Mouse (Mus musculus) G1E (cell line): Measurements from ENCODE around the gene Medag. TPM values are rescaled to one million over a fixed set of nuclear protein-coding genes. Genes with fewer than 3 reads are reported as not detected.

Experiments
- ATAC-seq: 2 replicates; pipeline ENCODE4 v1.8.0; 2016; ENCODE audit warnings: mild to moderate bottlenecking; ENCODE audit not compliant: insufficient number of reproducible peaks, poor library complexity, low FRiP score, severe bottlenecking; ENCODE audit errors: extremely low read depth
- DNase-seq: peaks from one replicate; pipeline ENCODE4 v3.0.0; 2012; ENCODE audit warnings: low spot score
- H3K27me3 ChIP-seq: 2 replicates; pipeline ENCODE4 v1.6.1; 2012; ENCODE audit warnings: mild to moderate bottlenecking, low read length, inconsistent platforms; ENCODE audit not compliant: insufficient read depth
- H3K36me3 ChIP-seq: replicated peaks from 2 replicates; pipeline ENCODE3; 2012; ENCODE audit warnings: mild to moderate bottlenecking, inconsistent platforms
- H3K4me1 ChIP-seq: 2 replicates; pipeline ENCODE4 v1.6.1; 2012; ENCODE audit warnings: low read depth, low read length, inconsistent platforms, mixed read lengths; ENCODE audit not compliant: insufficient read depth
- H3K4me3 ChIP-seq: 2 replicates; pipeline ENCODE4 v1.5.1; 2012; ENCODE audit warnings: low read depth, mild to moderate bottlenecking, inconsistent platforms, low read length, moderate library complexity, mixed read lengths
- H3K9me3 ChIP-seq: replicated peaks from 2 replicates; pipeline ENCODE4 v1.6.1; 2012; ENCODE audit warnings: inconsistent platforms
- CTCF ChIP-seq: IDR thresholded peaks from 2 replicates; pipeline ENCODE4 v1.5.1; 2012; ENCODE audit warnings: low read depth, low read length, inconsistent platforms, mixed read lengths
- GATA1 ChIP-seq: IDR thresholded peaks from 2 replicates; pipeline ENCODE4 v1.6.1; 2012; ENCODE audit warnings: borderline replicate concordance, low read length, inconsistent platforms, mixed read lengths
- GATA2 ChIP-seq: IDR thresholded peaks from 2 replicates; pipeline ENCODE4 v1.6.1; 2012; ENCODE audit warnings: low read depth, low read length, inconsistent platforms, borderline replicate concordance
- POLR2AphosphoS5 ChIP-seq: IDR thresholded peaks from 2 replicates; pipeline ENCODE4 v1.6.1; 2012; ENCODE audit warnings: low read depth, low read length, inconsistent platforms; ENCODE audit not compliant: insufficient replicate concordance
- TAL1 ChIP-seq: conservative IDR thresholded peaks from 2 replicates; pipeline ENCODE4 v1.6.1; 2012; ENCODE audit warnings: low read depth, low read length, inconsistent platforms, mixed read lengths
- polyA plus RNA-seq: library from polyadenylated mRNA; stranded (reverse); fragments of >175 nt; gene quantifications from 2 replicates; pipeline ENCODE4 v1.2.3, GENCODE M21; 2012
- total RNA-seq, 2 experiments: library from RNA; stranded (forward) in 1 of 2; stranded (reverse) in 1 of 2; fragments of 200-1000 nt in 1 of 2; fragments of >200 nt in 1 of 2; fragmentation: Nextera tagmentation in 1 of 2; gene quantifications; 2 replicates each; pipeline ENCODE4 v1.2.3; 2014 to 2017

The Medag gene
- total and polyA plus RNA-seq, 3 experiments: 0.11 TPM; not detected in 2

DNA sequence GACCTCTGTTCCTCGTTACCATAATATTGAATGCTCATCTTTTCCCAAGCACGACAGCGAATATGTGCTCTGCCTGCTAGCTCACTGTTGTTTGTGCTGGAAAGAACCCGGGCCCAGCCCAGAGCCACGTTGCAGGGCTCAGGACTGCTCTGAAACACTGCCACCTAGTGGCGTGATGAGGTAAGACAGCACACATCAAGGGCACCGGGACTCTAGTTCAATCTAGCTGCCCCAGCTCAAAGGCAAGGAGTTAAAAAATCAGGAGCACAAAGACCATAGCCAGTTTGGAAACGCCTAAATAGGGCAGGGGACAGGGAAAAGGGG is 35.7 kb upstream of the Medag start:
- no peaks in the 10 kb centered on the region for H3K27me3 ChIP-seq
- no peak overlapping the region for H3K4me3 ChIP-seq
- TF ChIP-seq GATA2 (no peak), TAL1 (no peak), GATA1 (no peak), CTCF (peak; percentile 63)
- peak; percentile 23; the same call in 1 of the 2 replicates for ATAC-seq
- H3K36me3 ChIP-seq: no peaks in the 10 kb centered on the region
- H3K4me1 ChIP-seq: no peaks in the 10 kb centered on the region
- DNase-seq: peak; percentile 15
- H3K9me3 ChIP-seq: peaks cover 29% of the 10 kb centered on the region

DNA sequence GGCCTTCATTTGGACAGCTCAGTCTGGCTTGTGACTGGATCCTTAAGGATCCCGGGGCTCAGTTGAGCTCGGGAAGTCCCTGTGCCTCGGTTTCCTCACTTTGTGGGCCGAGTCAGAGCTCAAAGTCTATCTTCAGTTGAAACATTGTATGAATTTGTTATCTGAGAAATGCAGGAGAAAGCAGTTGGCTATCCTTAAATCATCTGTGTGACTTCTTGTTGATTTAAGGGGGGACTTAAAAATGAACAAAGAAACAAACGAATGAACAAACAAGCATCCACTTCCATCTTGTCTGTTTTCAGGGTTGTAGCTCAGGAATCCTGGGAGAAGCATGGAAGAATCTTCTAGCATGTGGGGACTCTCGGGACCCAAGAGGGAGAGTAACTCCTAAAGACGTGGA is 35.2 kb upstream of the Medag start:
- Histone ChIP-seq H3K27me3 (no peaks in the 10 kb centered on the region), H3K4me1 (no peaks in the 10 kb centered on the region), H3K4me3 (no peak overlapping the region), H3K9me3 (peaks cover 32% of the 10 kb centered on the region), H3K36me3 (no peaks in the 10 kb centered on the region)
- TF ChIP-seq TAL1 (no peak), CTCF (no peak), POLR2AphosphoS5 (no peak), GATA2 (no peak)
- DNase-seq (no peak), ATAC-seq (no peak)

DNA sequence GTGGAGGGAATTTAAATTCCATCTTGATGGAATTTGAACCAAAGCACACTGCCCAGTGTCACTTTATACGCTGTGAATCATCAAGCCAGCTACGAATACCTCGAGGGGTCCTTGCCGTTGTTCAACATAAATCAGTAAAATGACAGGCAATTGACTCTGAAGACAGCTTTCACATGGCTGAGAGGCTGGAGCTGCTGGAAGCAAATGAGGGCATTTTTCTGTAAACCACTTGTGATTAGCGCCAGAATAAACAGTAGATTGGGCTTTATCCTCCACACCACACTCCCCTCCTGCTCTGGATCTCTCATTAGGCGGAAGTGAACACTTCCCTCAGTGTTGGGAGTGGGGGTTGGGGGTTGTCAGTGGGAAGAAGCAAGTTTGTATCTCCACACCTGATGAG is 34.3 kb upstream of the Medag start:
- TF ChIP-seq POLR2AphosphoS5 (no peak), GATA2 (no peak), TAL1 (no peak)
- no peaks in the 10 kb centered on the region for H3K27me3 ChIP-seq
- H3K4me1 ChIP-seq: no peaks in the 10 kb centered on the region
- H3K4me3 ChIP-seq: no peak overlapping the region
- DNase-seq (no peak), ATAC-seq (no peak)
- no peaks in the 10 kb centered on the region for H3K36me3 ChIP-seq
- H3K9me3 ChIP-seq: peaks cover 34% of the 10 kb centered on the region

DNA sequence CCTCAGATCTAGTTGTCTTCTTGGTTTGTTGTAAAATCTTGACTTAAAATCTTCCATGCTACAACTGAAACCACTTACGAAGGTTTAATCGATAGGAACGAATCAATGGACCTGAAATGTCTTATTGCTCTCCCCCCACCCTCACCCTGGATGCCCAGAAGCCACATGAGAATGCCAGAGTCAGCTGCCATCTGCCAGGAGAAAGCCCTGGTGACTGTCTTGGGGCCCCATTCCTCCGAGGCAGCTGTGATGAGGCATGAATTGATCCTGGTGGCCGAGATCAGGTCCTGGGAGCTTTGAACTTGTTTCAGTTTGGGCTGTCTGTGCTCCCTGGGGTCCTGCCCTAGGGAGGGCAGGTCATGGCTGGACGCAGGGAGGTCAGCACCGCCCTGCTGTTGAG is 33.0 kb upstream of the Medag start:
- TF ChIP-seq CTCF: no peak
- no peak for TF ChIP-seq TAL1
- no peak for TF ChIP-seq GATA1
- TF ChIP-seq POLR2AphosphoS5: no peak
- no peaks in the 10 kb centered on the region for H3K4me1 ChIP-seq
- H3K27me3 ChIP-seq: no peaks in the 10 kb centered on the region
- peaks cover 30% of the 10 kb centered on the region for H3K9me3 ChIP-seq
- H3K4me3 ChIP-seq: no peak overlapping the region
- no peaks in the 10 kb centered on the region for H3K36me3 ChIP-seq
- no peak for ATAC-seq
- no peak for DNase-seq

DNA sequence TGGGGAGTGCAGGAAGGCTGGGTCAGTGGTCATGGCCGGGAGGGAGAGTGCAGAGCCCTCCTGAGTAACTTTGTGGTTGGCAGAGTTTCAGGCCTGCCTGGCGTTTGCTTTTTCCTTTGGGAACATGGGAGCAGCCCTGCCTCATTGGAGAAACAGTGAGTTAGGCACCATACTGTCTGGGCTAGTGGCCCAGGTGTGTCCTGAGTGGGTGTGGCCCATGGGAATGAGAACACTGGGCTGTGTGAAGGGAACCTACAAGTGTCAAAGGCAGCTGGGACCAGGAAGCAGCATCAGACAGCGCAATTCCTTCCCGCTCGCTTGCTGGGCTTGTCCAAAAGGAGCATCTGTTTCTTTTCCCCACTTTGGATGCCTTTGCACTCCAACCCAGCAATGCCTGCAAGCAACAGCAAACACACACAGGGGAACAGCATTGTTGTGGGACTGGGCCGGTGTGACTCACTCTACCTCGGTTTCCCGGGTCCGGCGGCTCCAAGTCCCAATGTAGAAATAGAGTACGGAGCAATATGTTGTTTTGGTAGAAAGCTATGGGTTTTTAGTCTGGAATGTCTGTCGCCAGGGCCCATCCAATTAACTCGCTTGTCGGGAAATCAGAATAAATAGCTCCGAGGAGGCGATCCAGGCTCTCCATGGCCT is 32.3 kb upstream of the Medag start:
- H3K4me1 ChIP-seq: no peaks in the 10 kb centered on the region
- no peaks in the 10 kb centered on the region for H3K36me3 ChIP-seq
- TF ChIP-seq TAL1 (no peak), GATA1 (no peak)
- no peaks in the 10 kb centered on the region for H3K27me3 ChIP-seq
- H3K9me3 ChIP-seq: peaks cover 24% of the 10 kb centered on the region
- no peak for ATAC-seq
- no peak overlapping the region for H3K4me3 ChIP-seq
- DNase-seq: no peak

DNA sequence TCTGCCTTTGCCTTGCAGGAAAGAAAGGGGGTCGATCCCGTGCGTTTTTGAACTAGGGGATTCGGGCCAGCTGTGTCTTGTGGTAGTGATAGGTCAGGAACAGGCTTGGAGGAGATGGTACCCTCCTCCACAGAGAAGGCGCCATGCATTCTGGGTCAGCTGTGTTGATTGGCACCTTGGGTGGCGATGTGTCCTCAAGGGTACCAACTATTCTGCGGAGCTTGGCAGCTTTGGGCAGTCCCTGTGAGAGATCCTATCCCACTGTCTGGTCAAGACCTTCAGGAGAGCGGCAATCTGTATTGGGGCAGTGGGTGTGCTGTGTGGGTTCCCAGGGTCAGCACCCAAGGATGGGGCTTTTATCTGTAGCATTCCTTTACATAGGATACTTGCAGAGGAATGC is 31.7 kb upstream of the Medag start:
- H3K4me1 ChIP-seq: no peaks in the 10 kb centered on the region
- H3K9me3 ChIP-seq: peaks cover 24% of the 10 kb centered on the region
- TF ChIP-seq POLR2AphosphoS5: no peak
- no peak for TF ChIP-seq CTCF
- no peak for TF ChIP-seq GATA1
- no peak for TF ChIP-seq GATA2
- no peak for TF ChIP-seq TAL1
- H3K27me3 ChIP-seq: no peaks in the 10 kb centered on the region
- ATAC-seq (no peak), DNase-seq (no peak)
- H3K36me3 ChIP-seq: no peaks in the 10 kb centered on the region
- H3K4me3 ChIP-seq: no peak overlapping the region

DNA sequence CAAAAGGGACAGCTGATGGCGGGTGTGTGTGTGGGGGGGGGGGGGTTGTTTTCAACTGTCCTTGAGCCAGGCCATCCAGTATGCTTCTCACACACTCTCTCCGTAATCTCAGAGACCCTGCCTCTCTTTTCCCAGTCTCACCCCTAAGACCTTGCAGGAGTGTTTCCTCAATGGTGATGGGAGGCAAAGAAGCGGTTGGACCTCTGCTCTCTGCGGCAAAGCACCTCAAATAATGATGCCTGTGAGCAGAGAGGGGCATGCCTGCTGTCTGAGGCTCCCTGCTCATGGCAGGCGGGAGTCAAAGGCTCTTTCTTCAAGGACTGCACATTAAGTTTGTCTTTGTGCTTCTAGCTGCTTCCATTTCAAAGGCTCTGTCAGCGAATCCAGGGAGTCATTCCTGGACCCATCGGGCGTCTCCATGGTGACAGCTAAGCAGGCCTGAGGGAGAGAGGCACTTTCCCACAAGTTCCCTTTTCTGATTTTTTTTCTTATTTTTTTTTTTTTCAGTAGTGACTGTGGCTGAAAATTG is 31.1 kb upstream of the Medag start:
- no peak for ATAC-seq
- H3K4me3 ChIP-seq: no peak overlapping the region
- DNase-seq: no peak
- H3K4me1 ChIP-seq: no peaks in the 10 kb centered on the region
- peaks cover 21% of the 10 kb centered on the region for H3K9me3 ChIP-seq
- no peak for TF ChIP-seq GATA2
- TF ChIP-seq GATA1: no peak
- no peak for TF ChIP-seq POLR2AphosphoS5
- TF ChIP-seq TAL1: no peak
- TF ChIP-seq CTCF: no peak
- H3K36me3 ChIP-seq: no peaks in the 10 kb centered on the region
- H3K27me3 ChIP-seq: no peaks in the 10 kb centered on the region
